Mouse (Mus musculus) heart, adult 10 weeks (tissue): ENCODE data around the gene Ect2. TPM values are rescaled to one million over a fixed set of nuclear protein-coding genes. Genes with fewer than 3 reads are reported as not detected.

Experiments
- polyA plus RNA-seq: library from polyadenylated mRNA; stranded (reverse); fragments of 350-450 nt; fragmentation: Illumina TruSeq; extraction: RNeasy Lipid Tissue Mini Kit (QIAGEN cat#74804); gene quantifications from one replicate; pipeline ENCODE4 v1.2.3, GENCODE M21; 2014; ENCODE audit warnings: low read depth, low replicate concordance

The Ect2 gene
- polyA plus RNA-seq, result 0.26 TPM

GRCm38 (mm10) chr3:27153701-27154209 lies at the start of gene Ect2:
Ect2 (minus strand) TSS chr3:27153878.

GRCm38 (mm10) chr3:27182733-27183600 lies 29.3 kb upstream of the Ect2 start, which contains the start of gene Nceh1:
Nceh1 (plus strand) TSS chr3:27182965.

Other genes with a start within 250 kb of the Ect2 start
- 113 TPM for gene Nceh1, start 29.1 kb upstream of the Ect2 start, polyA plus RNA-seq
- 8.8 TPM for gene Tnfsf10, start 163.2 kb upstream of the Ect2 start, polyA plus RNA-seq
- not detected for gene Ghsr, start 217.5 kb upstream of the Ect2 start, polyA plus RNA-seq